Mouse (Mus musculus) E14TG2a.4 (cell line): ENCODE data around the gene Alkbh6.
A peak's percentile ranks its signal among the peaks of the same experiment; 100 is the strongest.

Experiments
- H3K27me3 ChIP-seq: 2 replicates; pipeline ENCODE4 v1.6.1; 2014; ENCODE audit warnings: low read length, control low read depth; ENCODE audit not compliant: insufficient read depth
- H3K36me3 ChIP-seq: 2 replicates; pipeline ENCODE4 v1.6.1; 2014; ENCODE audit warnings: low read length, control low read depth; ENCODE audit not compliant: insufficient read depth
- H3K4me1 ChIP-seq: replicated peaks from 2 replicates; pipeline ENCODE4 v1.6.1; 2014; ENCODE audit warnings: low read depth, low read length, control low read depth
- H3K4me3 ChIP-seq: replicated peaks from 2 replicates; pipeline ENCODE4 v1.5.1; 2014; ENCODE audit warnings: mild to moderate bottlenecking, low read length
- H3K9me3 ChIP-seq: 2 replicates; pipeline ENCODE4 v1.6.1; 2014; ENCODE audit warnings: low read length, control low read depth
- CTCF ChIP-seq: conservative IDR thresholded peaks from 2 replicates; pipeline ENCODE4 v1.5.1; 2014; ENCODE audit warnings: low read length
- NANOG ChIP-seq: IDR thresholded peaks from 2 replicates; pipeline ENCODE4 v1.6.1; 2014; ENCODE audit warnings: borderline replicate concordance, low read length, mixed read lengths
- POU5F1 ChIP-seq: IDR thresholded peaks from 2 replicates; pipeline ENCODE4 v1.6.1; 2014; ENCODE audit warnings: low read length, borderline replicate concordance

The Alkbh6 gene

GRCm38 (mm10) chr7:30279951-30280669 is 28.4 kb upstream of the Alkbh6 start, which contains the start of the genes Thap8 and Wdr62:
Gene Thap8 (plus strand): TSS chr7:30280094.
Gene Wdr62 (minus strand): TSS chr7:30280419.
- Histone ChIP-seq H3K9me3 (no peaks in the 10 kb centered on the region), H3K27me3 (no peaks in the 10 kb centered on the region)
- TF ChIP-seq CTCF (no peak), POU5F1 (no peak), NANOG (no peak)

DNA sequence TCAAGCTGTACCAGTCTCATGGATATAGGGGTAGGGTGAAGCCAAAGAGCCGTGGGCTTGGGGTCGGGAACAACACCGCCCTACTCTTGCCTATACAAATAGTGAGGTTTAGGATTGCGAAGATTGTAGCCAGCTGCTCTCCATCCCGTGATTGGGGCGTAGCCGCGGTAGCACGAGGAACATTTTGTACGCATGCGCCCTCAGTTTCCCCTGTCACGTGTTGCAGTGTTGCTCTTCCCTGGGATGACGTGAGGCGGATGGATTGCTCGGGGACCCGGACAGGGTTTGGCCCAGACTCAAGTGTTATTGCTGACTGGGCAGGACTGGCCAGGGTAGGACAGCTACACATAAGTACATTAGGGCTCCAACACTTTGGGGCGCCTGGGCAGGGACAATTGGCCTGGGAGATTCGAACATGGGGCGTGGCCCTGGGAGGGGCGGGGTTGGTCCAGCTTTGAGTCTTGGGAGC is 27.8 kb upstream of the Alkbh6 start:
- H3K9me3 ChIP-seq: no peaks in the 10 kb centered on the region
- peak overlapping the region; percentile 98 for H3K4me3 ChIP-seq
- H3K36me3 ChIP-seq: peaks cover 25% of the 10 kb centered on the region
- peaks cover 61% of the 10 kb centered on the region for H3K4me1 ChIP-seq
- TF ChIP-seq NANOG (no peak), POU5F1 (no peak), CTCF (no peak)
- no peaks in the 10 kb centered on the region for H3K27me3 ChIP-seq

More at GRCm38 (mm10) chr7:30279951-30280669, 28.4 kb upstream of the Alkbh6 start, which contains the start of the genes Thap8 and Wdr62:
- Histone ChIP-seq H3K36me3 (peaks cover 30% of the 10 kb centered on the region), H3K4me1 (peaks cover 65% of the 10 kb centered on the region), H3K4me3 (peak within 1 kb of the TSS; percentile 98)

GRCm38 (mm10) chr7:30281522-30281921 is 27.0 kb upstream of the Alkbh6 start:
- H3K36me3 ChIP-seq: peaks cover 19% of the 10 kb centered on the region
- TF ChIP-seq NANOG: no peak
- no peak for TF ChIP-seq POU5F1
- no peak for TF ChIP-seq CTCF
- peaks cover 63% of the 10 kb centered on the region for H3K4me1 ChIP-seq
- no peaks in the 10 kb centered on the region for H3K27me3 ChIP-seq
- no peaks in the 10 kb centered on the region for H3K9me3 ChIP-seq
- peak overlapping the region; percentile 98 for H3K4me3 ChIP-seq

DNA sequence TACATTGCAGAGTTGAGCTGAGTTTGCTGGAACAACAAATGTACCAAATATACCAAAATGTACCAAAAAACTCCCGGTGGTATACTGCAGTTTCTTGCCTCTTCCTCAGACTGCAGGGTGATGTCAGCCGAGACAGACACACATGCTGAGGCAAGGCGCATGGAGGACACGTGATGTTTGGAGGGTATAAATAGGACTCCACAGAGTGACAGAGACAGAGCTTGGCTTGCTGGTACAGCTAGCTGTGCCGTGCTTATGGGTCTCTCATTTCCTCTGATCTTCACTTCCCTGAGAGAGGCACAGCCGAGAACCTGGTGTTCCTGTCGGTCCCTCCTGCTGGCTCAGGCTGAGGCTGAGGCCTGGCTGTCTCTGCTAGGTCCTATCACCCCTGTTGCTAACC is 25.8 kb upstream of the Alkbh6 start:
- Histone ChIP-seq H3K9me3 (no peaks in the 10 kb centered on the region), H3K4me3 (no peak overlapping the region), H3K27me3 (no peaks in the 10 kb centered on the region), H3K4me1 (peaks cover 65% of the 10 kb centered on the region), H3K36me3 (peaks cover 9% of the 10 kb centered on the region)
- no peak for TF ChIP-seq NANOG
- no peak for TF ChIP-seq POU5F1
- TF ChIP-seq CTCF: no peak

DNA sequence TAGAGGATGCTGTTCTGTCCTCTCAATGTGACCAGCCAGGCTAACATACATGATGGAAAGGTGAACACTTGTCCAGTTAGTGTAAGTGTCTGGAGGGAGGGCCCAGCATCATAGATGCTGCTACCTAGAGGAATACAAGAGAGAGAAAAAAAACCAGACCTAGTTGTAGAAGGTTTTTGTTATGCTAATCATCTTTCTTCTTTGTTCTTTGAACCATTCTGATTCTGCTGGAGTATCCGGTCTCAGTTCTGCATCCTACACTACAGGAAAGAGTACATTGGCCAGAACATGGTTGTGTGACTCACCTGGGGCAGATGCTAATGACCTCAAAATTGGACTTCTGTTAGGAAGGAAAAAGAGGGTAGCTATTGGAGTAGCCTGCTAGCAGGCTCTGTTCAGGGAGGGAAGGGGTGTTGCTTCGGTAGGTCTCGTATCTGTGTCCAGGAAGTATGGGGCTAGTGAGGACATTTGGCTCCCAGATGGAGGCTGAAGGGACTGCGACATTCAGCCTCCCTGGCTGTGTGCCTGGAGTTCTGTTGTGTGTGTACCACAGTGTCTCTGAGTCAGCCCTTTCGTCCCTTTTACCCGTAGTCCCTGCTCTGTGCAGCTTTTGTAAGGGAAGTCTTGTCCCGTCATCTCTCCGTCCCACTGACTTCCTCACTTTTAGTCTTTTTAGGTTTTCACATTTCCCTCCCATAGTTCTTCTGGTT is 21.7 kb upstream of the Alkbh6 start:
- no peak overlapping the region for H3K4me3 ChIP-seq
- H3K36me3 ChIP-seq: no peaks in the 10 kb centered on the region
- peaks cover 68% of the 10 kb centered on the region for H3K4me1 ChIP-seq
- H3K9me3 ChIP-seq: no peaks in the 10 kb centered on the region
- no peaks in the 10 kb centered on the region for H3K27me3 ChIP-seq
- no peak for TF ChIP-seq CTCF
- no peak for TF ChIP-seq POU5F1
- no peak for TF ChIP-seq NANOG

DNA sequence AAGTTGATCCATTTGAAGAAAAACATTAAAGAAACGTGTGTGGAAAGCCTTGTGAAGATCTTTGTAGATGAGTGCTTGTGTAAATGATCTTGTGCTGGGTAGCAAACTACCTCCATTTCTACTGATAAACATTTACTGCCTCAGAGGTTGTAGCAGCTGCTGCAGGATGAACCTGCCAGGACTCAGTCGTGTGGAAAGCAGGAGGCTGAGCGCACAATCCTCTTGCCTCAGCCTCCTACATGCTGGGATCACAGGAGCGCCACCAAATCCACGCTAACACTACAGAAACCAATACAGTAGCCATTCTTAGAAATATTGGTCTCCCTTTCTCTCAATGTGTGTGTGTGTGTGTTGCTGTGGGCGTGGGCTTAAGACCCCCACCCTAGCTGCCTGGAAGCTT is 20.5 kb upstream of the Alkbh6 start:
- H3K27me3 ChIP-seq: no peaks in the 10 kb centered on the region
- no peaks in the 10 kb centered on the region for H3K36me3 ChIP-seq
- no peaks in the 10 kb centered on the region for H3K9me3 ChIP-seq
- H3K4me1 ChIP-seq: peaks cover 62% of the 10 kb centered on the region
- H3K4me3 ChIP-seq: no peak overlapping the region
- no peak for TF ChIP-seq NANOG
- no peak for TF ChIP-seq POU5F1
- TF ChIP-seq CTCF: no peak

GRCm38 (mm10) chr7:30289071-30289713 is 19.3 kb upstream of the Alkbh6 start:
- TF ChIP-seq CTCF: no peak
- no peak for TF ChIP-seq NANOG
- no peak for TF ChIP-seq POU5F1
- no peaks in the 10 kb centered on the region for H3K9me3 ChIP-seq
- H3K36me3 ChIP-seq: no peaks in the 10 kb centered on the region
- H3K4me3 ChIP-seq: peak overlapping the region; percentile 50
- peaks cover 61% of the 10 kb centered on the region for H3K4me1 ChIP-seq
- no peaks in the 10 kb centered on the region for H3K27me3 ChIP-seq
